Mouse (Mus musculus): ENCODE data around the gene Ndufaf2.

Gene Ndufaf2

GRCm38 (mm10) chr13:107969961-107970391 is 188.4 kb downstream of the Ndufaf2 start:
- DNase-seq (ENCODE audit: low read depth in 2 of 2, low spot score in 2 of 2) = no peak

- DNase-seq (ENCODE audit: low read depth in 2 of 2, low spot score in 2 of 2) = no peak
Measured at GRCm38 (mm10) chr13:107964616-107965015, 193.8 kb downstream of the Ndufaf2 start.

- no peak for DNase-seq (ENCODE audit: low read depth in 2 of 2, low spot score in 2 of 2)
Measured at GRCm38 (mm10) chr13:107963471-107963870, 195.0 kb downstream of the Ndufaf2 start.

- no peak for DNase-seq (ENCODE audit: low read depth in 2 of 2, low spot score in 2 of 2)
Measured at GRCm38 (mm10) chr13:107962741-107963140, 195.7 kb downstream of the Ndufaf2 start.

- DNase-seq (ENCODE audit: low read depth in 2 of 2, low spot score in 2 of 2) = no peak
Measured at GRCm38 (mm10) chr13:107961972-107962371, 196.5 kb downstream of the Ndufaf2 start.

- no peak for DNase-seq (ENCODE audit: low read depth in 2 of 2, low spot score in 2 of 2)
Measured at GRCm38 (mm10) chr13:107961501-107961900, 196.9 kb downstream of the Ndufaf2 start.

- DNase-seq (ENCODE audit: low read depth in 2 of 2, low spot score in 2 of 2) = no peak
Measured at GRCm38 (mm10) chr13:107960549-107960948, 197.9 kb downstream of the Ndufaf2 start.

- no peak for DNase-seq (ENCODE audit: low read depth in 2 of 2, low spot score in 2 of 2)
Measured at GRCm38 (mm10) chr13:107959891-107960290, 198.5 kb downstream of the Ndufaf2 start.

- DNase-seq (ENCODE audit: low read depth in 2 of 2, low spot score in 2 of 2) = no peak
Measured at GRCm38 (mm10) chr13:107956246-107956645, 202.2 kb downstream of the Ndufaf2 start.

GRCm38 (mm10) chr13:107955327-107956110 is 202.9 kb downstream of the Ndufaf2 start:
- DNase-seq (ENCODE audit: low read depth in 2 of 2, low spot score in 2 of 2) = no peak

GRCm38 (mm10) chr13:107954445-107955261 is 203.8 kb downstream of the Ndufaf2 start:
- DNase-seq (ENCODE audit: low read depth in 2 of 2, low spot score in 2 of 2) = no peak

GRCm38 (mm10) chr13:107954100-107954444 is 204.4 kb downstream of the Ndufaf2 start:
- DNase-seq (ENCODE audit: low read depth in 2 of 2, low spot score in 2 of 2) = no peak
